Mouse (Mus musculus): ENCODE results near the gene Notch4.

DNA sequence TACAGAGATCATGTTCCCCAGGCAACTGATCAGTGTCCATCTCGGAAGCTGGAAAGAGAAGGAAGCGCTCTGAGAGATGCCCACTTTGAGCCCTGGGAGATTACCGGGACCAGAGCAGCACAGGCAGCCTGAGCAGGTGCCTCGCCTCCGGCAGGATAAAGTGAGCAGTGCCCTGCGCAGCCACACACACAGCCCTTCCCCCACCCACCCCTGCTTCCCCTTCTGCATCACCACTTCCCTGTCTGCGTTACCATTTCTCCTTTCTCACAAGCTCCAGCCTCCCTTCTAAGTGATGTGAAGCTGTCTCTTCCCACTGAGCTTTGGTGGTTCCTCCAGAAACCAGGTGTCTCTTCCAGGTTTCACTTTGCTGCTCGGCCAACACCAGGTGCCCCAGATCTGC, 2.9 kb upstream of the Notch4 start:
- TF ChIP-seq CTCF (IDR thresholded peaks at IDR 0.05; ENCODE audit: low read depth) (no peak), EP300 (IDR thresholded peaks at IDR 0.05; ENCODE audit: low read depth) (no peak)

Measured in heart, postnatal 0 days (tissue).